Mouse (Mus musculus): ENCODE measurements at regions not wholly inside any gene's neighbourhood (a gene's known extent, or its start where the extent isn't known, plus 50 kb on each side); places are given as distances from the start of the nearest gene placed in this dataset.

DNA sequence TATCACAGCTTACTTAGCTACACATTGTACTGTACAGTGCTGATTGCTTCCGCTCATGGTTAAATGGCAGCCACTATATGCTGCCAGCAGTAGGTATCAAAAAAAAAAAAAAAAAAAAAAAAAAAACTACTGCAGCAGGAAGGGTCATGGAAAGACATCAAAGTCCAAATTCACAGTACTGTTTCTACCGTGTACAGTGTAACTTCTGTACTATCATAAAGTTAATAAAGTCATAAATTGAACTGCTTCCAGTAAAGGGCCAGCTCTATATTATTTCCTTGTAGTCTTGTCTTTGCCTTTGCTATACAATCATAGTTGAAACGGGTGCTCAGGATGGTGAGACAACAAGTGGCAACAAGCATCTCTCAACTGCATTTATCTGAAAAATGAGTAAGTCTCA is 552.6 kb upstream of the Mpdz start:
- no peak for DNase-seq (ENCODE audit: low spot score)
- intact Hi-C loops (cut with DNase I) = no loop called here

DNA sequence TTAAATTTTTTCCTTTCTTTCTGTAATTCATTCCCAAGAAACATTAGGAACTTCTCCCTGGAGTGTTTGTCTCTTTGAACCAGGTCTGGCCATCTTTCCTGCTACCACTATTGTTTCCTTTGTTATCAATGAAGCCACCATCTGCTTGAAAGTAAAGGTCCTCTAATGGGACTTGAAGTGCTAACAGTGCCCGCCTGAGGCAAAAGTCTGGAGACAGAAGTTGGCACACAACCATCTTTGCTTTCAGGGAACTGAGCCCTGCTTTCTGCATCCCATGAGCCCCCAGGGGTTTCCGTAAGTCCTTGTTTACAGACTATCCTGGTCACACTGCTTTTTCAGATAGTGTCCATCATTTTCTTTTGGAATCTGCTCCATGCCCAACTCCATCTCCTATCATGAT is 546.2 kb upstream of the Mpdz start:
- DNase-seq (ENCODE audit: low spot score) = no peak
- intact Hi-C loops (cut with DNase I) = no loop called here

GRCm38 (mm10) chr4:81986616-81987015 is 544.0 kb upstream of the Mpdz start:
- intact Hi-C loops (cut with DNase I) = no loop called here
- no peak for DNase-seq (ENCODE audit: low spot score)

GRCm38 (mm10) chr4:81981811-81982210 is 539.2 kb upstream of the Mpdz start:
- intact Hi-C loops (cut with DNase I) = no loop called here
- no peak for DNase-seq (ENCODE audit: low spot score)

GRCm38 (mm10) chr4:81970472-81970871 is 527.9 kb upstream of the Mpdz start:
- no peak for DNase-seq (ENCODE audit: low spot score)
- intact Hi-C loops (cut with DNase I) = no loop called here

DNA sequence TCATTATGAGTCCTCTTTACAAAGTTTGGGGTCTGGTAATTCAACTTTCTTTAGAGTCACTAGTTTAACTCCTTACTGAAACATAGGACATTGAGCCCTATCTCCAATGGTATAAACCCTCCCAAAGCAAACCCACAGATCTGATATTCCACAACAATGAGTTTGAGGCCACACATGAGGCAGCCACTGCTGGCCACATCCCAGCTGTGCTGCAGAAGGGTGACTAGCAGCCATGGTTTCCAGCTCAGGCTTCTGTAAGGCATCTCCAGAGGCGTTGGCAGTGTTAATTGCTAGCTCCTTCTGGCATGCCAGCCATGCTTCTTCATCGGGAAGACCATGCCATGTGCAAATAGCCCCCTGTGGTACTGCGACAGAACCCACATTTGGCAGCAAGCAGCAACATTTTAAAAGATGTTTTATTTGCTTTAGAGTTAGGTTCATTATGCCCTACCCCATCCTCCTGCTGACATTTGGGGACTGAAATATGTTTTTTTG is 527.1 kb upstream of the Mpdz start:
- DNase-seq (ENCODE audit: low spot score) = no peak
- intact Hi-C loops (cut with DNase I) = no loop called here

- intact Hi-C loops (cut with DNase I) = no loop called here
- DNase-seq (ENCODE audit: low spot score) = no peak
These were observed 523.5 kb upstream of the Mpdz start for GRCm38 (mm10) chr4:81966054-81966623.

GRCm38 (mm10) chr4:81963112-81963511 is 520.5 kb upstream of the Mpdz start:
- intact Hi-C loops (cut with DNase I) = no loop called here
- DNase-seq (ENCODE audit: low spot score) = no peak

- intact Hi-C loops (cut with DNase I) = no loop called here
- DNase-seq (ENCODE audit: low spot score) = no peak
These were observed 520.0 kb upstream of the Mpdz start for GRCm38 (mm10) chr4:81962586-81962985.

GRCm38 (mm10) chr4:81960552-81961534 is 518.2 kb upstream of the Mpdz start:
- DNase-seq (ENCODE audit: low spot score) = no peak
- intact Hi-C loops (cut with DNase I) = no loop called here

GRCm38 (mm10) chr4:81956926-81957694 is 514.5 kb upstream of the Mpdz start:
- intact Hi-C loops (cut with DNase I) = loop anchor here (5.0 kb wide), 1 partner anchor 45 kb away; no protein-coding TSS in a partner anchor

DNA sequence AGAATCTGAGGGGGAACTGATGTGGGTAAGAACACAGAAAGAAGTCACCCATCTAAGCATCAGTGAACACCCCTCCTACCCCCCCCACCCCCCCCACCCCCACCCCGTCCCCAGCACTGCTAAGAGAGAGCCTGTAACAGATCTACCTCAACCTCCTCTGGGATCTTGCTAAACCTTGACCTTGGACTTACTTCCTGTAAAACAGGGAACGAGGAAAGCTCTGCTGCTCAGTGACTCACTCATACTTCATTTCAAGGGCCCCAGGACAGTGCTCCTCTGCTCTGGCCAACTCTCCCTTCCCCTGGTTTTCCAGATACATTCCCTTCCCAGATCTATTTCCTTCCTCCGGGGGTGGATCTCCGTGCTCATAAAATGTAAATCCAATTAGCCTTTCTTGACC is 510.4 kb upstream of the Mpdz start:
- intact Hi-C loops (cut with DNase I) = no loop called here
- DNase-seq (ENCODE audit: low spot score) = no peak

More at GRCm38 (mm10) chr4:81956926-81957694, 514.5 kb upstream of the Mpdz start:
- DNase-seq (ENCODE audit: low spot score) = no peak

GRCm38 (mm10) chr4:81937384-81937783 is 494.8 kb upstream of the Mpdz start:
- intact Hi-C loops (cut with DNase I) = no loop called here
- no peak for DNase-seq (ENCODE audit: low spot score)

GRCm38 (mm10) chr4:81930956-81931355 is 488.3 kb upstream of the Mpdz start:
- DNase-seq (ENCODE audit: low spot score) = no peak
- intact Hi-C loops (cut with DNase I) = no loop called here

GRCm38 (mm10) chr4:81928581-81929244 is 486.1 kb upstream of the Mpdz start:
- no peak for DNase-seq (ENCODE audit: low spot score)
- intact Hi-C loops (cut with DNase I) = no loop called here

GRCm38 (mm10) chr4:81927176-81927714 is 484.6 kb upstream of the Mpdz start:
- intact Hi-C loops (cut with DNase I) = no loop called here

DNA sequence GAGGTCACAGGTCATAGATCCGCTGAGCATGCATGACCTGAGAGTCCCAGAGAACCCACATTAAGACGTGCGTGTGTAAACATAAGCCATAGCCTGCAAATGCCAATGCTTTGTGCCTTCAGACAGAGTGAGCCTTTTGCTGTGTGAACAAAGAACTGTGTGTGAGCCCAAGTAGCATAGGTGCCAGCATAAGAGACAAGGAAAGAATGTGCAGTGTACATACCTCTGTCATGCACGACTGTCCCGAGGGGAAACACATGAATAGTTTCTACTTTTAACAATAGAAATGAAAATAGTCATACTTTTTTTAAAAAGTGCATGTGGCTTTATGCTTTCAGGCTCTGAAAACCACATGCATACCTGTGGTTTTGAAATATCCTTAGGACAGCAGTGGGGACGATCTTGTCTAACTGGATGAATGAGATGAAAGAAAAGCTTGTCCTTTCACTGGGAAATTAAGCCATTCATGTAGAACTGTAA is 484.1 kb upstream of the Mpdz start:
- DNase-seq (ENCODE audit: low spot score) = no peak
- intact Hi-C loops (cut with DNase I) = no loop called here

More at GRCm38 (mm10) chr4:81927176-81927714, 484.6 kb upstream of the Mpdz start:
- no peak for DNase-seq (ENCODE audit: low spot score)

DNA sequence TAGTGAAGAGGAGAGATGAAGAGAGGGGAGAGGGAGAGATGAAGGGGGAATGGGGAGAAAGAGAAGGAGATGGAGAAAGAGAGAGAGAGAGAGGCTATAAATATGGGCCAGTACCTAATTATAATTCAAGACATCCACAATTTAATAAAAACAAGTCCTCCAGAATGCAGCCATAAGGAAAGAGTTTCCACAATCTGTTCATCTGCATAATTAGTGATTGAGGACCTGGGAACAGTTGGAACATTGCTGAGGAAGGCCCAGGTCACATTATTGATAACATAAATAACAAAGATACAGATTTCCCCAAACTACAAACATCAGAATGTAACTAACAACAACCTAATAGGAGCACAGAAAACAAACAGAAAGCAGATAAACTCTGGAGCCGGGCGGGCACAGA is 483.0 kb upstream of the Mpdz start:
- DNase-seq (ENCODE audit: low spot score) = no peak
- intact Hi-C loops (cut with DNase I) = no loop called here

GRCm38 (mm10) chr4:81924120-81924519 is 481.5 kb upstream of the Mpdz start:
- no peak for DNase-seq (ENCODE audit: low spot score)
- intact Hi-C loops (cut with DNase I) = no loop called here
